Mouse (Mus musculus) kidney, postnatal 0 days (tissue): Measurements from ENCODE around the gene Ttn. TPM values are rescaled to one million over a fixed set of nuclear protein-coding genes. Genes with fewer than 3 reads are reported as not detected.
A peak's percentile ranks its signal among the peaks of the same experiment; 100 is the strongest.

ENCODE experiments used
- ATAC-seq: fragments of 200-750 bp; cut with Nextera tagmentation; replicated peaks from 2 replicates; pipeline ENCODE4 v1.8.0; 2017; ENCODE audit warnings: low read depth, moderate number of reproducible peaks, moderate TSS enrichment, moderate library complexity; ENCODE audit not compliant: low FRiP score
- DNase-seq: peaks from one replicate; pipeline ENCODE4 v3.0.0-alpha.2; 2016; ENCODE audit warnings: low spot score
- H3K27ac ChIP-seq: fragments of 300-500 bp; sonication (generic); 2 replicates; pipeline ENCODE4 v1.5.1; 2014; ENCODE audit warnings: mild to moderate bottlenecking
- H3K27me3 ChIP-seq: fragments of 300-500 bp; sonication (generic); 2 replicates; pipeline ENCODE4 v1.6.1; 2014; ENCODE audit warnings: low read length, mixed read lengths; ENCODE audit not compliant: insufficient read depth
- H3K36me3 ChIP-seq: fragments of 300-500 bp; sonication (generic); 2 replicates; pipeline ENCODE4 v1.6.1; 2014; ENCODE audit warnings: low read length, mixed read lengths; ENCODE audit not compliant: insufficient read depth
- H3K4me1 ChIP-seq: fragments of 300-500 bp; sonication (generic); replicated peaks from 2 replicates; pipeline ENCODE4 v1.6.1; 2014; ENCODE audit warnings: antibody characterized with exemption, low read length, mixed read lengths; ENCODE audit not compliant: insufficient read depth
- H3K4me2 ChIP-seq: fragments of 300-500 bp; sonication (generic); 2 replicates; pipeline ENCODE4 v1.6.1; 2014; ENCODE audit warnings: mild to moderate bottlenecking, low read length, moderate library complexity, mixed read lengths
- H3K4me3 ChIP-seq: fragments of 300-500 bp; sonication (generic); replicated peaks from 2 replicates; pipeline ENCODE4 v1.5.1; 2014; ENCODE audit warnings: low read depth, low read length
- H3K9ac ChIP-seq: fragments of 300-500 bp; sonication (generic); 2 replicates; pipeline ENCODE4 v1.6.1; 2014; ENCODE audit warnings: low read depth, low read length
- H3K9me3 ChIP-seq: fragments of 300-500 bp; sonication (generic); replicated peaks from 2 replicates; pipeline ENCODE4 v1.6.1; 2016; ENCODE audit warnings: low read length, inconsistent platforms, mixed read lengths
- CTCF ChIP-seq: IDR thresholded peaks from 2 replicates; pipeline ENCODE4 v1.5.1; 2016; ENCODE audit warnings: antibody characterized with exemption, low read depth, mild to moderate bottlenecking, moderate library complexity
- WGBS: fragments of 180-500 bp; shearing (Covaris S2); extraction: QIAGEN DNeasy Blood & Tissue Kit; methylation state at CpG from one replicate; pipeline ENCODE4 v1.1.7; 2014; 5-methylcytosine and 5-hydroxymethylcytosine counted together
- polyA plus RNA-seq: library from polyadenylated mRNA; unstranded; fragments of >200 nt; fragmentation: Nextera tagmentation; extraction: Ambion mirVana; gene quantifications from 2 replicates; pipeline ENCODE4 v1.2.1, GENCODE M21; 2015

The Ttn gene
- polyA plus RNA-seq, 1 experiment from 2014 or later = 0.14 TPM

DNA sequence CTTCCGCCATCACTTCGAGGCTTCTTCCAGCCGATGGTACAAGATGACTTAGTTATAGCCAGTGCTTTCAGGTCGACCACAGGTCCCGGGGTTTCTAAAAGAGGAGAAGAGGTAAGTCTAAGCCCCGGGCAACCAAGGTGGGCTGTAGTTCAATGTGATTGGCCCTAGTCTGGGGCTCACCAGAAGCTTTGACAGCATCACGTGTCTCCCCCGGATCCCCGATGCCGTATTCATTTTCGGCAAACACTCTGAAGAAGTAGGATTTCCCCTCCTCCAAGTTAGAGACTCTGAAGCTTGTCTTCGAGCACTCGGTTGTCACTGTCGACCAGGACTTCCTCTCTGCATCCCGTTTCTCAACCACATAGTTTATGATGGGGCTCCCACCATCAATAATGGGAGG lies 225.9 kb downstream of the Ttn start:
- Histone ChIP-seq H3K4me2 (no peak overlapping the region), H3K4me1 (no peaks in the 10 kb centered on the region), H3K9me3 (peaks cover 8% of the 10 kb centered on the region; the same call in 1 of the 2 replicates), H3K4me3 (no peak overlapping the region), H3K27ac (no peak overlapping the region), H3K27me3 (no peaks in the 10 kb centered on the region), H3K36me3 (no peaks in the 10 kb centered on the region), H3K9ac (no peak overlapping the region)
- no peak for TF ChIP-seq CTCF
- ATAC-seq (no peak), DNase-seq (no peak)
- 94% methylated on average over 15 of the region's 15 CpGs for WGBS

DNA sequence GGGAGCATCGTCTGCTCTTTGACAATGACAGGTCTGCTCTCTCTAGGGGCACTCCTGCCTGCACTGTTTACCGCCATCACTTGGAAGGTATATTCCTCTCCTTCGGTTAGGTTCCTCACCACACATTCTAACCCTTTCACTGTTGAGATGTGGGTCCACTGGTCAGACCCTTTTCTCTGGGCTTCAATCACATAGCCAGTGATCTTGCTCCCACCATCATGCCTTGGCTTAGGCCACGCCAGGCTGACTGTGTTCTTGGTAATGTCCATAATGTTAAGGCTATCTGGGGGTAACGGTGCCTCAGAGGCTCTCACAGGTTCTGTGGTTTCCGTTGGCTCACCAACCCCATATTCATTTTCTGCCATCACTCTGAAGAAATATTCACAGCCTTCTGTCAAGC lies 230.4 kb downstream of the Ttn start:
- H3K27me3 ChIP-seq = no peaks in the 10 kb centered on the region
- no peak overlapping the region for H3K4me3 ChIP-seq
- no peak for TF ChIP-seq CTCF

GRCm38 (mm10) chr2:76749341-76750110 lies 232.8 kb downstream of the Ttn start:
- DNase-seq (no peak), ATAC-seq (no peak)
- 94% methylated on average over 21 of the region's 21 CpGs for WGBS
- Histone ChIP-seq H3K9me3 (no peaks in the 10 kb centered on the region; the same call in none of the 2 replicates), H3K27me3 (no peaks in the 10 kb centered on the region), H3K4me2 (no peak overlapping the region), H3K9ac (no peak overlapping the region), H3K4me3 (no peak overlapping the region), H3K36me3 (no peaks in the 10 kb centered on the region), H3K4me1 (no peaks in the 10 kb centered on the region), H3K27ac (no peak overlapping the region)
- TF ChIP-seq CTCF = no peak

More for the DNA sequence above, 230.4 kb downstream of the Ttn start:
- 90% methylated on average over 6 of the region's 6 CpGs for WGBS
- no peaks in the 10 kb centered on the region; the same call in 1 of the 2 replicates for H3K9me3 ChIP-seq
- H3K9ac ChIP-seq = no peak overlapping the region
- ATAC-seq = no peak
- H3K4me1 ChIP-seq = no peaks in the 10 kb centered on the region
- no peak for DNase-seq
- H3K27ac ChIP-seq = no peak overlapping the region
- no peak overlapping the region for H3K4me2 ChIP-seq
- H3K36me3 ChIP-seq = no peaks in the 10 kb centered on the region

GRCm38 (mm10) chr2:76748696-76749095 lies 233.7 kb downstream of the Ttn start:
- WGBS = 95% methylated on average over 14 of the region's 14 CpGs
- Histone ChIP-seq H3K9ac (no peak overlapping the region), H3K27me3 (no peaks in the 10 kb centered on the region), H3K9me3 (no peaks in the 10 kb centered on the region; the same call in none of the 2 replicates), H3K4me3 (no peak overlapping the region), H3K4me1 (no peaks in the 10 kb centered on the region), H3K4me2 (no peak overlapping the region), H3K27ac (no peak overlapping the region), H3K36me3 (no peaks in the 10 kb centered on the region)
- TF ChIP-seq CTCF = no peak
- DNase-seq (no peak), ATAC-seq (no peak)

DNA sequence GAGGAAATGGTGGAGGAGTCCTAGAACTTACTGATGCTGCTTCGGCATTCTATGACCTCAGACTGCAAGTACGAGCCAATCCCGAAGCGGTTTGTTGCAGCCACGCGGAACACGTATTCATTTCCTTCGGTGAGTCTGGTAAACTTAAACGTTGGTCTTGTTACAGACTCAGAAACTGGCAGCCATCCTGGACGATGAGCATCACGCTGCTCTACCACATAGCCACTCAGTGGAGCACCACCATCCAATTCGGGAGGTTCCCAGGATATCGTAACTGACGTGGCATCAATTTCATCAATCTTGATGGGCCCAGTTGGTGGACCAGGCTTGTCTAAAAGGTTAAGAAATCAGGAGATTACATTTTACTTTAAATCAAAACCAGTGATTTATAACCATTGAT lies 262.7 kb downstream of the Ttn start:
- no peak overlapping the region for H3K9ac ChIP-seq
- H3K4me3 ChIP-seq = no peak overlapping the region
- ATAC-seq (no peak), DNase-seq (no peak)
- H3K27ac ChIP-seq = no peak overlapping the region
- H3K9me3 ChIP-seq = peaks cover under 1% of the 10 kb centered on the region; the same call in 1 of the 2 replicates
- no peaks in the 10 kb centered on the region for H3K27me3 ChIP-seq
- no peak for TF ChIP-seq CTCF
- H3K4me1 ChIP-seq = no peaks in the 10 kb centered on the region
- no peaks in the 10 kb centered on the region for H3K36me3 ChIP-seq
- WGBS = 97% methylated on average over 14 of the region's 14 CpGs
- no peak overlapping the region for H3K4me2 ChIP-seq

DNA sequence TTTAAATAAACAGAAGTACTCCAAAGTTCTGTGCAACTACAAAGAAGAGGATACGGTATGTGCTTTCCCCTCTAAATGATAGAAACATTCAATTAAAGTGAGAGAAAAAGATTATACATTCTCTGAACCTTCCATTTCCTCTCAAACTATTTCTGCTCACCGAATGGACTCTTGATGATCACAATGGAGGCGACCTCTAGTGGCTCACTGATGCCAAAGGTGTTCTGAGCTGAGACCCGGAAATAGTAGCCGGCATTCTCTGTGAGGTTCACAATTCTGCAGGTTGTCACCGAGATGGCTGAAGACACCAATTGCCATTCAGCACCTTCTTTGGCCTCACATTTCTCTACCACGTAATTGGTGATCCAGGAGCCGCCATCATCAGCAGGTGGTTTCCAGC lies 267.4 kb downstream of the Ttn start:
- TF ChIP-seq CTCF = peak; percentile 41; the same call in 1 of the 2 replicates
- Histone ChIP-seq H3K36me3 (no peaks in the 10 kb centered on the region), H3K4me3 (no peak overlapping the region), H3K4me1 (no peaks in the 10 kb centered on the region), H3K4me2 (no peak overlapping the region), H3K27me3 (no peaks in the 10 kb centered on the region), H3K9ac (no peak overlapping the region), H3K9me3 (peaks cover 20% of the 10 kb centered on the region; the same call in 1 of the 2 replicates), H3K27ac (no peak overlapping the region)
- WGBS = 66% methylated on average over 8 of the region's 8 CpGs
- ATAC-seq (no peak), DNase-seq (no peak)

DNA sequence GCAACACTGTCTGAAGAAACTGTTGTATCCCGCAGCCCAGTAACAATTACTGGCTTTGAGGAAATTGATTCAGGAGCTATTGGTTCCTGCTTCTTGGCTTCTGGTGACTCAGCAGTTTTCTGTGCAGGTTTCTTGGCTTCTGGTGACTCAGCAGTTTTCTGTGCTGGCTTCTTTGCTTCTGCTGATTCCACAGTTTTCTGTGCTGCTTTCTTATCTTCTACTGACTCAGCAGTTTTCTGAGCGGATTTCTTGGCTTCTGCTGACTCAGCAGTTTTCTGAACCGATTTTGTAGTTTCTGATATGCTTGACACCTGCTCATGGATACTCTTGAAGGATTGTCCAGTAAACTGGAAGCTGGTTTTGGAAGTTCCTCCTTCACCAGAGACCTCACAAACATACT lies 273.8 kb downstream of the Ttn start:
- Histone ChIP-seq H3K4me2 (no peak overlapping the region), H3K27ac (no peak overlapping the region), H3K9ac (no peak overlapping the region), H3K9me3 (peaks cover 22% of the 10 kb centered on the region; the same call in 1 of the 2 replicates), H3K36me3 (no peaks in the 10 kb centered on the region), H3K27me3 (no peaks in the 10 kb centered on the region), H3K4me1 (no peaks in the 10 kb centered on the region), H3K4me3 (no peak overlapping the region)
- 87% methylated on average over 3 of the region's 3 CpGs for WGBS
- no peak for DNase-seq
- ATAC-seq = no peak
- TF ChIP-seq CTCF = no peak
